Mouse (Mus musculus): Measurements from ENCODE around the gene Sco2. TPM values are rescaled to one million over a fixed set of nuclear protein-coding genes. Genes with fewer than 3 reads are reported as not detected.

The Sco2 gene
- polyA plus RNA-seq, 1 experiment from 2014 or later: 9.7 TPM

GRCm38 (mm10) chr15:89376957-89377356, 3.3 kb upstream of the Sco2 start, which contains the start of gene Tymp:
TSS of gene Tymp (minus strand) at chr15:89377039.
- H3K4me2 ChIP-seq: peak within 1 kb of the TSS; percentile 42
- H3K27ac ChIP-seq (ENCODE audit: low read depth, low read length): no peak within 1 kb of the TSS
- DNase-seq (ENCODE audit: low spot score): no peak
- H3K9me3 ChIP-seq (ENCODE audit: control insufficient read depth, low read length): no peaks in the 10 kb centered on the region
- no peak for ATAC-seq (replicated peaks; ENCODE audit: low FRiP score)
- no peak within 1 kb of the TSS for H3K9ac ChIP-seq (ENCODE audit: low read depth, low read length)
- H3K27me3 ChIP-seq (replicated peaks; ENCODE audit: control insufficient read depth, insufficient read depth, low read length): peaks cover 40% of the 10 kb centered on the region
- H3K36me3 ChIP-seq (ENCODE audit: control insufficient read depth, insufficient read depth, low read length): peaks cover 3% of the 10 kb centered on the region; the same call in 1 of the 2 replicates
- H3K4me1 ChIP-seq (replicated peaks; ENCODE audit: control insufficient read depth, insufficient read depth, low read length): peaks cover 29% of the 10 kb centered on the region
- WGBS: 29% methylated on average over 16 of the region's 16 CpGs
- no peak within 1 kb of the TSS for H3K4me3 ChIP-seq (ENCODE audit: low read depth, low read length)

- Histone ChIP-seq H3K9me3 (ENCODE audit: control insufficient read depth, low read length) (no peaks in the 10 kb centered on the region), H3K4me2 (no peak overlapping the region), H3K4me3 (ENCODE audit: low read depth, low read length) (no peak overlapping the region), H3K36me3 (ENCODE audit: control insufficient read depth, insufficient read depth, low read length) (peaks cover 12% of the 10 kb centered on the region), H3K4me1 (replicated peaks; ENCODE audit: control insufficient read depth, insufficient read depth, low read length) (peaks cover 29% of the 10 kb centered on the region), H3K9ac (ENCODE audit: low read depth, low read length) (no peak overlapping the region), H3K27ac (ENCODE audit: low read depth, low read length) (no peak overlapping the region), H3K27me3 (replicated peaks; ENCODE audit: control insufficient read depth, insufficient read depth, low read length) (peaks cover 40% of the 10 kb centered on the region)
- WGBS: 85% methylated on average over 7 of the region's 7 CpGs
- ATAC-seq (replicated peaks; ENCODE audit: low FRiP score): no peak
- DNase-seq (ENCODE audit: low spot score): no peak
These were observed 2.4 kb upstream of the Sco2 start for GRCm38 (mm10) chr15:89376040-89376439.

- H3K27ac ChIP-seq (ENCODE audit: low read depth, low read length): no peak overlapping the region
- H3K9ac ChIP-seq (ENCODE audit: low read depth, low read length): no peak overlapping the region
- DNase-seq (ENCODE audit: low spot score) (no peak), ATAC-seq (replicated peaks; ENCODE audit: low FRiP score) (no peak)
- peaks cover 37% of the 10 kb centered on the region for H3K27me3 ChIP-seq (replicated peaks; ENCODE audit: control insufficient read depth, insufficient read depth, low read length)
- no peak overlapping the region for H3K4me3 ChIP-seq (ENCODE audit: low read depth, low read length)
- 86% methylated on average over 17 of the region's 17 CpGs for WGBS
- H3K4me1 ChIP-seq (replicated peaks; ENCODE audit: control insufficient read depth, insufficient read depth, low read length): peaks cover 29% of the 10 kb centered on the region
- H3K9me3 ChIP-seq (ENCODE audit: control insufficient read depth, low read length): no peaks in the 10 kb centered on the region
- H3K4me2 ChIP-seq: no peak overlapping the region
- H3K36me3 ChIP-seq (ENCODE audit: control insufficient read depth, insufficient read depth, low read length): peaks cover 21% of the 10 kb centered on the region
These were observed 1.3 kb upstream of the Sco2 start for GRCm38 (mm10) chr15:89374801-89375534.

GRCm38 (mm10) chr15:89374340-89374739, 694 bp upstream of the Sco2 start:
- 0 out of 2 replicates have a peak, but pooled peaks have one; percentile 1 for ATAC-seq (replicated peaks; ENCODE audit: low FRiP score)
- Histone ChIP-seq H3K4me2 (peak overlapping the region; percentile 64), H3K27me3 (replicated peaks; ENCODE audit: control insufficient read depth, insufficient read depth, low read length) (peaks cover 33% of the 10 kb centered on the region), H3K9ac (ENCODE audit: low read depth, low read length) (peak overlapping the region; percentile 78), H3K9me3 (ENCODE audit: control insufficient read depth, low read length) (no peaks in the 10 kb centered on the region), H3K27ac (ENCODE audit: low read depth, low read length) (no peak overlapping the region; the same call in 1 of the 2 replicates), H3K4me1 (replicated peaks; ENCODE audit: control insufficient read depth, insufficient read depth, low read length) (peaks cover 25% of the 10 kb centered on the region), H3K36me3 (ENCODE audit: control insufficient read depth, insufficient read depth, low read length) (peaks cover 26% of the 10 kb centered on the region), H3K4me3 (ENCODE audit: low read depth, low read length) (peak overlapping the region; percentile 64)
- 48% methylated on average over 9 of the region's 9 CpGs for WGBS
- no peak for DNase-seq (ENCODE audit: low spot score)

GRCm38 (mm10) chr15:89373027-89373761, 452 bp downstream of the Sco2 start:
- Histone ChIP-seq H3K4me1 (replicated peaks; ENCODE audit: control insufficient read depth, insufficient read depth, low read length) (peaks cover 13% of the 10 kb centered on the region), H3K27ac (ENCODE audit: low read depth, low read length) (peak overlapping the region; percentile 89), H3K9me3 (ENCODE audit: control insufficient read depth, low read length) (no peaks in the 10 kb centered on the region), H3K9ac (ENCODE audit: low read depth, low read length) (peak overlapping the region; percentile 78), H3K4me3 (ENCODE audit: low read depth, low read length) (peak overlapping the region; percentile 64), H3K36me3 (ENCODE audit: control insufficient read depth, insufficient read depth, low read length) (peaks cover 36% of the 10 kb centered on the region), H3K4me2 (peak overlapping the region; percentile 64), H3K27me3 (replicated peaks; ENCODE audit: control insufficient read depth, insufficient read depth, low read length) (peaks cover 21% of the 10 kb centered on the region)
- 1% methylated on average over 35 of the region's 35 CpGs for WGBS
- ATAC-seq (replicated peaks; ENCODE audit: low FRiP score) (peak; percentile 84), DNase-seq (ENCODE audit: low spot score) (peak; percentile 84)

GRCm38 (mm10) chr15:89372536-89372935, 1.1 kb downstream of the Sco2 start:
- H3K27ac ChIP-seq (ENCODE audit: low read depth, low read length): no peak overlapping the region
- no peak for DNase-seq (ENCODE audit: low spot score)
- no peak overlapping the region for H3K9ac ChIP-seq (ENCODE audit: low read depth, low read length)
- 83% methylated on average over 7 of the region's 7 CpGs for WGBS
- peaks cover 15% of the 10 kb centered on the region for H3K27me3 ChIP-seq (replicated peaks; ENCODE audit: control insufficient read depth, insufficient read depth, low read length)
- H3K4me1 ChIP-seq (replicated peaks; ENCODE audit: control insufficient read depth, insufficient read depth, low read length): peaks cover 12% of the 10 kb centered on the region
- H3K4me2 ChIP-seq: peak overlapping the region; percentile 64
- no peaks in the 10 kb centered on the region for H3K9me3 ChIP-seq (ENCODE audit: control insufficient read depth, low read length)
- no peak for ATAC-seq (replicated peaks; ENCODE audit: low FRiP score)
- H3K36me3 ChIP-seq (ENCODE audit: control insufficient read depth, insufficient read depth, low read length): peaks cover 42% of the 10 kb centered on the region
- peak overlapping the region; percentile 64 for H3K4me3 ChIP-seq (ENCODE audit: low read depth, low read length)

GRCm38 (mm10) chr15:89372068-89372467, 1.6 kb downstream of the Sco2 start:
- no peak for DNase-seq (ENCODE audit: low spot score)
- H3K9ac ChIP-seq (ENCODE audit: low read depth, low read length): no peak overlapping the region
- 0 out of 2 replicates have a peak overlapping the region, but pooled peaks have one; percentile 64 for H3K4me3 ChIP-seq (ENCODE audit: low read depth, low read length)
- no peak for ATAC-seq (replicated peaks; ENCODE audit: low FRiP score)
- peaks cover 7% of the 10 kb centered on the region for H3K4me1 ChIP-seq (replicated peaks; ENCODE audit: control insufficient read depth, insufficient read depth, low read length)
- peaks cover 10% of the 10 kb centered on the region for H3K27me3 ChIP-seq (replicated peaks; ENCODE audit: control insufficient read depth, insufficient read depth, low read length)
- 86% methylated on average over 13 of the region's 13 CpGs for WGBS
- H3K9me3 ChIP-seq (ENCODE audit: control insufficient read depth, low read length): no peaks in the 10 kb centered on the region
- H3K27ac ChIP-seq (ENCODE audit: low read depth, low read length): no peak overlapping the region
- peaks cover 44% of the 10 kb centered on the region for H3K36me3 ChIP-seq (ENCODE audit: control insufficient read depth, insufficient read depth, low read length)
- no peak overlapping the region; the same call in 1 of the 2 replicates for H3K4me2 ChIP-seq

- H3K9ac ChIP-seq (ENCODE audit: low read depth, low read length): no peak overlapping the region
- no peaks in the 10 kb centered on the region for H3K9me3 ChIP-seq (ENCODE audit: control insufficient read depth, low read length)
- H3K27me3 ChIP-seq (replicated peaks; ENCODE audit: control insufficient read depth, insufficient read depth, low read length): no peaks in the 10 kb centered on the region
- H3K4me1 ChIP-seq (replicated peaks; ENCODE audit: control insufficient read depth, insufficient read depth, low read length): no peaks in the 10 kb centered on the region
- no peak for ATAC-seq (replicated peaks; ENCODE audit: low FRiP score)
- no peak for DNase-seq (ENCODE audit: low spot score)
- no peak overlapping the region for H3K27ac ChIP-seq (ENCODE audit: low read depth, low read length)
- H3K4me2 ChIP-seq: no peak overlapping the region
- H3K36me3 ChIP-seq (ENCODE audit: control insufficient read depth, insufficient read depth, low read length): peaks cover 69% of the 10 kb centered on the region
- no peak overlapping the region for H3K4me3 ChIP-seq (ENCODE audit: low read depth, low read length)
- WGBS: 91% methylated on average over 4 of the region's 4 CpGs
These were observed 8.5 kb downstream of the Sco2 start for GRCm38 (mm10) chr15:89365141-89365551.

Measured in liver, embryonic 11.5 days (tissue).